Mouse (Mus musculus) cerebellum, adult 2 months (tissue): ENCODE measurements around the gene Tpp1.

Source experiments
- CTCF ChIP-seq: fragments of 200-500 bp; IDR thresholded peaks from 2 replicates; pipeline ENCODE4 v1.5.1; 2011; ENCODE audit warnings: low read depth, mild to moderate bottlenecking, control low read depth, low read length, moderate library complexity, borderline replicate concordance; ENCODE audit not compliant: insufficient read depth
- POLR2A ChIP-seq: fragments of 200-500 bp; IDR thresholded peaks from 2 replicates; pipeline ENCODE4 v1.6.1; 2011; ENCODE audit warnings: low read length, control low read depth, borderline replicate concordance; ENCODE audit not compliant: insufficient read depth

DNA sequence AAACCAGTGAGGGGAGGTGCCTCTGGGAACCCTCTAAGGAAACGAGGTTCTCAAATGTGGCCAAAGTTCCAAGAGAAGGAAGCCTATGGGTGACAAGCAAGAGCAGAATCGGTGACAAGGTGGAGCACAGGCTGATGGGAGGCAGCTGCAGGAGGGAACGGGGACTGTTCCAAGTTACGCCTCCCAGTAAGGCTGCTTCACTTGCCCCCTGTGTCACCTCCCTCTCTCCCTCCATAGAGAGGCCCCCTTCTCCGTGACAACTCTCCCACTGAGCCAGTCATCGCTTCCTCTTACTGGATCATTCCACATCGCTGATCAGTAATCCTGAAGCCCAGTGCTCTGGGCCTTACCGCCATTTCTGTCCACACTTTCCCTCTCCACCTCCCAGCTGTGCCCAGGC is 22.6 kb upstream of the Tpp1 start:
- no peak for TF ChIP-seq POLR2A
- no peak for TF ChIP-seq CTCF
